Mouse (Mus musculus): ENCODE measurements around the gene Foxl1. TPM values are rescaled to one million over a fixed set of nuclear protein-coding genes. Genes with fewer than 3 reads are reported as not detected.

Gene Foxl1
- under 1 TPM in 1 of 2 experiments, not detected in 1; 0.18 TPM for total RNA-seq (2021)

GRCm38 (mm10) chr8:121127756-121128375, at the start of gene Foxl1:
Gene Foxl1, plus strand, starts transcription at chr8:121127940.
- intact Hi-C loops (cut with DNase I): loop anchor here (5.0 kb wide), 1 partner anchor 384 kb away; no protein-coding TSS in a partner anchor
- no peak for DNase-seq

GRCm38 (mm10) chr8:121078721-121079120, 49.0 kb upstream of the Foxl1 start:
- DNase-seq: no peak
- intact Hi-C loops (cut with DNase I): no loop called here

- DNase-seq: no peak
- intact Hi-C loops (cut with DNase I): no loop called here
Observed at GRCm38 (mm10) chr8:121079201-121079600, 48.5 kb upstream of the Foxl1 start.

GRCm38 (mm10) chr8:121079944-121080343, 47.8 kb upstream of the Foxl1 start:
- intact Hi-C loops (cut with DNase I): loop anchor here (5.0 kb wide), 1 partner anchor 188 kb away; no protein-coding TSS in a partner anchor
- DNase-seq: no peak

GRCm38 (mm10) chr8:121080361-121081090, 47.2 kb upstream of the Foxl1 start:
- intact Hi-C loops (cut with DNase I): loop anchor here (5.0 kb wide), 1 partner anchor 188 kb away; no protein-coding TSS in a partner anchor
- DNase-seq: no peak

- intact Hi-C loops (cut with DNase I): loop anchor here (5.0 kb wide), 1 partner anchor 189 kb away; no protein-coding TSS in a partner anchor
- no peak for DNase-seq
Observed at GRCm38 (mm10) chr8:121081398-121081797, 46.3 kb upstream of the Foxl1 start.

- intact Hi-C loops (cut with DNase I): loop anchor here (5.0 kb wide), 1 partner anchor 190 kb away; no protein-coding TSS in a partner anchor
Observed at GRCm38 (mm10) chr8:121082218-121083092, 45.3 kb upstream of the Foxl1 start.

GRCm38 (mm10) chr8:121083093-121083935, 44.4 kb upstream of the Foxl1 start:
- DNase-seq: no peak
- intact Hi-C loops (cut with DNase I): loop anchor here (5.0 kb wide), 1 partner anchor 191 kb away; no protein-coding TSS in a partner anchor

More at GRCm38 (mm10) chr8:121082218-121083092, 45.3 kb upstream of the Foxl1 start:
- no peak for DNase-seq

- intact Hi-C loops (cut with DNase I): loop anchor here (5.0 kb wide), 1 partner anchor 192 kb away; no protein-coding TSS in a partner anchor
- DNase-seq: no peak
Observed at GRCm38 (mm10) chr8:121083936-121084209, 43.9 kb upstream of the Foxl1 start.

- DNase-seq: no peak
- intact Hi-C loops (cut with DNase I): loop anchor here (5.0 kb wide), 1 partner anchor 192 kb away; no protein-coding TSS in a partner anchor
Observed at GRCm38 (mm10) chr8:121084210-121084951, 43.4 kb upstream of the Foxl1 start, which contains the start of gene Foxf1. Gene Foxf1, plus strand, starts transcription at chr8:121084386.

- no peak for DNase-seq
- intact Hi-C loops (cut with DNase I): no loop called here
Observed at GRCm38 (mm10) chr8:121085011-121085410, 42.7 kb upstream of the Foxl1 start.

- intact Hi-C loops (cut with DNase I): no loop called here
- no peak for DNase-seq
Observed at GRCm38 (mm10) chr8:121085561-121085960, 42.2 kb upstream of the Foxl1 start.

- intact Hi-C loops (cut with DNase I): no loop called here
- no peak for DNase-seq
Observed at GRCm38 (mm10) chr8:121086004-121086900, 41.5 kb upstream of the Foxl1 start.

- DNase-seq: no peak
- intact Hi-C loops (cut with DNase I): no loop called here
Observed at GRCm38 (mm10) chr8:121088281-121088680, 39.5 kb upstream of the Foxl1 start.

GRCm38 (mm10) chr8:121088871-121089630, 38.7 kb upstream of the Foxl1 start:
- intact Hi-C loops (cut with DNase I): no loop called here
- DNase-seq: no peak

- intact Hi-C loops (cut with DNase I): loop anchor here (5.0 kb wide), 1 partner anchor 408 kb away; no protein-coding TSS in a partner anchor
- no peak for DNase-seq
Observed at GRCm38 (mm10) chr8:121089631-121090380, 37.9 kb upstream of the Foxl1 start.

- DNase-seq: no peak
- intact Hi-C loops (cut with DNase I): loop anchor here (5.0 kb wide), 1 partner anchor 408 kb away; no protein-coding TSS in a partner anchor
Observed at GRCm38 (mm10) chr8:121090716-121091115, 37.0 kb upstream of the Foxl1 start.

All from left cerebral cortex, postnatal 4 days (tissue).